Mouse (Mus musculus) limb, embryonic 12.5 days (tissue): ENCODE measurements at regions not wholly inside any gene's neighbourhood (a gene's known extent, or its start where the extent isn't known, plus 50 kb on each side); places are given as distances from the start of the nearest gene placed in this dataset.
"Not testable (repeated sequence)": the region's sequence is repeated elsewhere in the genome, so short reads cannot be mapped to it uniquely, and the experiment has no call there.

ENCODE experiments used
- ATAC-seq: fragments of 200-750 bp; cut with Nextera tagmentation; 2 replicates; pipeline ENCODE4 v1.8.0; 2017; ENCODE audit warnings: low read depth, moderate TSS enrichment; ENCODE audit not compliant: insufficient number of reproducible peaks, insufficient read depth, low FRiP score, low TSS enrichment
- H3K27ac ChIP-seq: fragments of 300-500 bp; sonication (generic); 2 replicates; pipeline ENCODE4 v1.5.1; 2016; ENCODE audit warnings: mild to moderate bottlenecking, moderate library complexity
- H3K27me3 ChIP-seq: fragments of 300-500 bp; sonication (generic); 2 replicates; pipeline ENCODE4 v1.6.1; 2016; ENCODE audit warnings: mild to moderate bottlenecking, moderate library complexity
- H3K36me3 ChIP-seq: fragments of 300-500 bp; sonication (generic); 2 replicates; pipeline ENCODE4 v1.6.1; 2016; ENCODE audit warnings: mild to moderate bottlenecking, moderate library complexity
- H3K4me1 ChIP-seq: fragments of 300-500 bp; sonication (generic); replicated peaks from 2 replicates; pipeline ENCODE4 v1.6.1; 2016
- H3K4me2 ChIP-seq: fragments of 300-500 bp; sonication (generic); 2 replicates; pipeline ENCODE4 v1.6.1; 2016; ENCODE audit warnings: mild to moderate bottlenecking, moderate library complexity
- H3K4me3 ChIP-seq: fragments of 300-500 bp; sonication (generic); replicated peaks from 2 replicates; pipeline ENCODE4 v1.5.1; 2016; ENCODE audit warnings: mild to moderate bottlenecking
- H3K9ac ChIP-seq: fragments of 300-500 bp; sonication (generic); replicated peaks from 2 replicates; pipeline ENCODE4 v1.6.1; 2016; ENCODE audit warnings: mild to moderate bottlenecking, moderate library complexity
- H3K9me3 ChIP-seq: fragments of 300-500 bp; sonication (generic); 2 replicates; pipeline ENCODE4 v1.6.1; 2016; ENCODE audit warnings: mild to moderate bottlenecking, moderate library complexity
- WGBS: fragments of 180-500 bp; shearing (Covaris S2); methylation state at CpG from one replicate; pipeline ENCODE4 v1.1.7; 2016; 5-methylcytosine and 5-hydroxymethylcytosine counted together

DNA sequence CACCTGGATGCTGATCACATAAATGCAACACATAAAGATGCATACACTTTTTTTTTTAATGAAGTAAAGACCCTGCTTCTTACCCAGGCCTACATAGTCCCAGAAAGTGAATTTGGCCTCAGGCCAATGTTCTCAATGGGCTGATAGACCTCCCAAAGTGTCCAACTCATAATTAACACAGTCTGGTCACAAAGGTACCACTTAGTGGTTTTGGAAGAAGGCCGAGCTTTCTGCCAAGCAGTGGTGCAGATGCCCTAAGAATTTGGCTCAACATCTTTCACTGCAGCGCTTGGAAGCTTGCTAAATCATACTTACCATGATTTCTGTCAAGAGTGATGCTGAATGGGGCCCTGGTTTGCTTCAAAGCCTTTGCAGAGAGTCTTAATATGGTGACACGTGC lies 706.4 kb upstream of the Rag2 start:
- H3K27ac ChIP-seq, result no peak overlapping the region
- H3K4me2 ChIP-seq, result no peak overlapping the region
- H3K36me3 ChIP-seq, result no peaks in the 10 kb centered on the region
- no peak for ATAC-seq
- H3K4me1 ChIP-seq, result no peaks in the 10 kb centered on the region
- no peak overlapping the region for H3K4me3 ChIP-seq
- 68% methylated on average over 3 of the region's 3 CpGs for WGBS
- H3K9ac ChIP-seq, result no peak overlapping the region
- H3K27me3 ChIP-seq, result no peaks in the 10 kb centered on the region
- no peaks in the 10 kb centered on the region for H3K9me3 ChIP-seq

DNA sequence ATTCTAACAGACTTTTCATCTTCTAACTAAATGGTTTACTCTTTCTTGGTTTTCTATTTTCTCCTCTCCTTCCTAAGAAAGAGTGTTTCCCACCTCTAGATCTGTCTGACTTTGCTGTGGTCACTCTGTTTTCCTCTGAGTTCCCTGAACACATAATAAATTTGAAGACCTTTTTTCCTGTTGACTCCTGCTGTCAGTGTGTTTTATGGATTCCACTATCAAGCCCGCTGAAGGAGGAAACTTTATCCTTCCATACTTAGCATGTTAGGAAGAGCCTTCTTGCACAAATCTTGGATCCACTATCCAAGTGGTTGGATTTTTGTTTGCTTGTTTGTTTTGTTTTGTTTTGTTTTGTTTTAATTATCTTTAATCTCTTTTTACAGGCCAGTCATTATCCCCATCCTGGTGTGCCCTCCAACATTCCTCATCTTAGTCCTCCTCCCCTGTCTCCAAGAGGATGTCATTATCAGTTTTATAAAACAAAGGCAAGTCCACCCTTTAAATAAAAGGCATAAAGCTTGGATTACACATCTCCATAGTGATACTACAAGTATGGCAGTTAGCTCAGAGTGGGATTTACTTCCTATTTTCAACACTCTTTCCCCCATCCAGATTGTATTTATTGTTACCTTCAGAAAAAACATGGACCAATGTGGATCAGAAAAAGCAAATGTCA lies 704.8 kb upstream of the Rag2 start:
- 74% methylated on average over 1 of the region's 1 CpGs for WGBS
- Histone ChIP-seq H3K27ac (no peak overlapping the region), H3K9ac (no peak overlapping the region), H3K27me3 (no peaks in the 10 kb centered on the region), H3K4me3 (no peak overlapping the region), H3K4me1 (no peaks in the 10 kb centered on the region), H3K9me3 (no peaks in the 10 kb centered on the region), H3K4me2 (no peak overlapping the region), H3K36me3 (no peaks in the 10 kb centered on the region)
- ATAC-seq, result no peak

DNA sequence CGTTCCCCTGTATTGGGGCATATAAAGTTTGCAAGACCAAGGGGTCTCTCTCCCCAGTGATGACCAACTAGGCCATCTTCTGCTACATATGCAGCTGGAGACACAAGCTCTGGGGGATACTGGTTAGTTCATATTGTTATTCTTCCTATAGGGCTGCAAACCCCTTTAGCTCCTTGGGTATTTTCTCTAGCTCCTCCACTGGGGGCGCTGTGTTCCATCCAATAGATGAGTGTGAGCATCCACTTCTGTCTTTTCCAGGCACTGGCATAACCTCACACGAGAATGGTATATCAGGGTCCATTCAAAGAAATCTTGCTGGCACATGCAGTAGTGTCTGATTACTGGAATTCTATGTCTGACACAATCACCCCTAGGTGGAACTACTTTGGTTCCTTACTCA lies 675.9 kb upstream of the Rag2 start:
- not testable (repeated sequence) for H3K4me3 ChIP-seq, H3K27me3 ChIP-seq, H3K27ac ChIP-seq, H3K36me3 ChIP-seq, H3K9me3 ChIP-seq, H3K4me2 ChIP-seq, H3K4me1 ChIP-seq, ATAC-seq, H3K9ac ChIP-seq
- WGBS, result 49% methylated on average over 3 of the region's 3 CpGs

DNA sequence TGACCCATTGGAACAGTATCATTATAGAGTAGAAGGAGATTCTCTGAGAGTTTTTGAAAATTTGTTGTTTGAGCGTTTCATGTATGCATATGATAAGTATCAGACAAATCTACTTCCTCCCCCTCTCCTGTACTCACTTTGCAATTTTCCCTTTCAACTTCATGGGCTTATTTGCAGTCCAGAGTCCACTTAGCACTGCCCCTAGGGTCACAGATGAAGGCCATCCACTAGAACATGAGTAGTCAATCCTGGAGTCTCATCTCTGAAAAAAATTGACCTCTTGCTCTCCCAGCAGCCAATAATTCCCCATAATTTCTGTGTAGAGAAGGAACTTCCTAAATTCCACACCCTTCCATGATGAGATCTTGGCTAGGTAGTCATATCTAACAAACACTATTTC lies 665.1 kb upstream of the Rag2 start:
- H3K27ac ChIP-seq, result no peak overlapping the region
- no peaks in the 10 kb centered on the region for H3K27me3 ChIP-seq
- ATAC-seq, result no peak
- H3K36me3 ChIP-seq, result no peaks in the 10 kb centered on the region
- H3K4me3 ChIP-seq, result no peak overlapping the region
- H3K4me1 ChIP-seq, result no peaks in the 10 kb centered on the region
- no peaks in the 10 kb centered on the region for H3K9me3 ChIP-seq
- 93% methylated on average over 1 of the region's 1 CpGs for WGBS
- no peak overlapping the region for H3K4me2 ChIP-seq
- no peak overlapping the region for H3K9ac ChIP-seq

DNA sequence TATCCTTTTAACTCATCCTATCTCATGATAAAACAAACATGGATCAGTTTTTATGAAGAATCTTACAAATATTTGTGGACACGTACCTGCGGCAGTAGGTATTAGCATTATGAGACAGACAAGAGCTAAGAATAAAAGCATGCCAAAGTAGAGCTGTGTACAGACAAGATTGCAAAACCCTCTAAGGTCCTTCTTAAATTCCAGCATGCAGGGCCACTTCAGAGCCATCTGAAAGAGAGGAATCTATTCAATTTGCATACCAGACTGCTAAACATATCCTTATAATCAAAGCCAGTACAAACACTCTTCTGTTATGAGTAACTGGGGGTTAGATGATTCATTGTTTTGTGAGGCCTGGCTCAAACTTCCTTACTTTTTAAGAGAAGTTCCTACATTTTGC lies 659.9 kb upstream of the Rag2 start:
- ATAC-seq, result no peak
- no peak overlapping the region for H3K27ac ChIP-seq
- H3K4me1 ChIP-seq, result no peaks in the 10 kb centered on the region
- H3K9me3 ChIP-seq, result no peaks in the 10 kb centered on the region
- H3K4me3 ChIP-seq, result no peak overlapping the region
- no peaks in the 10 kb centered on the region for H3K27me3 ChIP-seq
- no peaks in the 10 kb centered on the region for H3K36me3 ChIP-seq
- no peak overlapping the region for H3K4me2 ChIP-seq
- 91% methylated on average over 2 of the region's 2 CpGs for WGBS
- H3K9ac ChIP-seq, result no peak overlapping the region

DNA sequence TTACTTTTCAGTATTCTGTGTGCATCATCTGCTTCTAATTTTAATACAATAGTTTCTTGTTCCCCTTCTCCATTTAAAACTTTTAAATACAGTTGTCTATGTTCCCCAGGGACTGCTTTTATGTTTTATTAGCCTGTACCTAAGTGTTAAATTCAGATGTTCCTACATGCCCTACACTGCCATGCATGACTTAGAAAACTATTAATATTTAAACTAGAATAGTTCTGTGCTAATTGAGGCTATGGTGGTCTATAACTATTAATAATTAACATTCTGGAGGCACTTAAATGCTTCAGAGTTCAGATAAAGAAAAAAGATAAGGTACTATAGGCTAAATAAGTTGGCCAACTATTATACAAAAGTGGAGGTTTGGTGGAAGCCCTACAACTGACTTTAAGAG lies 647.3 kb upstream of the Rag2 start:
- no peak overlapping the region for H3K9ac ChIP-seq
- H3K36me3 ChIP-seq, result no peaks in the 10 kb centered on the region
- no peak overlapping the region for H3K4me3 ChIP-seq
- no peaks in the 10 kb centered on the region for H3K4me1 ChIP-seq
- no peak overlapping the region for H3K4me2 ChIP-seq
- no peak overlapping the region for H3K27ac ChIP-seq
- no peaks in the 10 kb centered on the region for H3K9me3 ChIP-seq
- H3K27me3 ChIP-seq, result no peaks in the 10 kb centered on the region
- no peak for ATAC-seq

DNA sequence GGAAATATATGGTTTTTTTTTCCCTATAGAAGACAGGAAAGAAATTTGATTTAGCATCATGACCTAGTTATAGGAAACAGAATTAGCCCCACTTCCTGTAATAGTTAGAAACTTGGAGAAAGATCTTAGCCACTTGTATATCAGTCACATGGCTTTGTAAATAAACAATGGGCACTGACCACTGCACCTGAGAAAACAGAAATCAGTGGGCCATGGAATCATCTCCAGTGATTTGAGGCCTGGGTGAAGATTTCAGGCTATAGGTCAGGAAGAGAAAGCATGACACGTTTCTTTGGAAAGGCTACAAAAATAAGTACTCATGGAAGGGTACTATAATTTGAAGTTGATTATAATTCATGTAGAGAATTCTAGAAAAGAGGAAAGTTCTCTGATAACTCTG lies 642.2 kb upstream of the Rag2 start:
- Histone ChIP-seq H3K27ac (no peak overlapping the region), H3K4me2 (no peak overlapping the region), H3K4me1 (no peaks in the 10 kb centered on the region), H3K27me3 (no peaks in the 10 kb centered on the region), H3K4me3 (no peak overlapping the region), H3K9me3 (no peaks in the 10 kb centered on the region), H3K36me3 (no peaks in the 10 kb centered on the region), H3K9ac (no peak overlapping the region)
- WGBS, result 79% methylated on average over 1 of the region's 1 CpGs
- no peak for ATAC-seq

DNA sequence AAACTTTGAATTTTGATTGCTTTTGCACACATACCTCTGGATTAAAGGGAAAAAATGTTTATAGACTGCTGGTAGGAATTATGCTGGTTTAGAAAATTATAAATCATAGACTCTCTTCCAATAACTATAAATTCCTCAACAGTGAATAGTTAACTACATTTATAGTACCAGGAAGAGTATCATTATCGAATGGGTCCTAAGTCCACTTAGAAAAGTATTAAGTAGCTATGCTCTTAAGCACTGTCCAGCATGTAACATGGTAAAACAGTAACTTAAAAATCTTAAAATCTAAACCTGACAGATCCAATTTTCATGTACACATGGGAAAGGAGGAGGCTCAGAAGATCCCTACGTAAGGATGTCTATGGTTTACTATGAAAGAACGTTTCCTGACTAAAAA lies 609.2 kb upstream of the Rag2 start:
- Histone ChIP-seq H3K4me1 (no peaks in the 10 kb centered on the region), H3K27ac (no peak overlapping the region), H3K36me3 (no peaks in the 10 kb centered on the region), H3K27me3 (no peaks in the 10 kb centered on the region), H3K9ac (no peak overlapping the region), H3K4me2 (no peak overlapping the region), H3K9me3 (no peaks in the 10 kb centered on the region), H3K4me3 (no peak overlapping the region)
- WGBS, result 82% methylated on average over 3 of the region's 3 CpGs
- ATAC-seq, result no peak

DNA sequence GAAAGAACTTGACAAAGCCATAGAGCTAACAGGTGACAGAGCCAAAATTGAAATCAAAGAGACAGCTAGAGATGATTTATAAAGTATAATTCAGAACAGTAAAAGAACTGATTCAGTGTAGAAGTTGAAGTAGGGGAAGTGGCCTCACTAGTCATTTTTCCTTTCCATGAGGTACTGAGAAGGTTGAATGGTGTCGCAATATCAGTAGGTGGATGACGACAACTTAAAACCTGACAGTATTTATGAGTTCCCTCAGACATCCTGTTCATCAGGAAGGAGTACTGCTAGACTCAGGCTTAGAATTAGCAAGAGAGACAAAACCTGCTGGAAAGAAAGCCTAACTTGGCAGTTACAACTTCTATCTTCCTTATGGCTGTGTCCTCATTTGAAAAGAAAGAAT lies 605.1 kb upstream of the Rag2 start:
- H3K27ac ChIP-seq, result no peak overlapping the region
- no peaks in the 10 kb centered on the region for H3K9me3 ChIP-seq
- no peaks in the 10 kb centered on the region for H3K4me1 ChIP-seq
- no peak overlapping the region for H3K4me2 ChIP-seq
- no peak for ATAC-seq
- H3K9ac ChIP-seq, result no peak overlapping the region
- H3K36me3 ChIP-seq, result no peaks in the 10 kb centered on the region
- 84% methylated on average over 2 of the region's 2 CpGs for WGBS
- no peaks in the 10 kb centered on the region for H3K27me3 ChIP-seq
- no peak overlapping the region for H3K4me3 ChIP-seq

DNA sequence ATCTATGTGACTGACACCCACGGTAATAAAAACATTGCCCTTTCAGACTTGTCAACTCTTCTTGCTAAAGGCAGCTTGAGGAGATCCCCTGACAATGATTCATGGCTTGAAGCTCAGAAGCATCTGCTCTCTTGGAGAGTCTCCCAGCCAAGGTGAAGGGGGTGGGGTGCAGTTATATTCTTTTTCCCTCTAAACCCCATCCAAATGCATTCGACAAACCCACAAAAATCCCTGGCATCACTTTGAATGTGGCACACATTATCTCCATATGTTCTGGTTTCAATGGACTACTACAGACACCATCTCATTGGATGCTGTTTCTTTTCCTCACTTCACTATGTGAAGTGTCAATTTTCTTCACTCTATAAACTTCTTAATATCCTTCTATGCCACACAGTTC lies 603.0 kb upstream of the Rag2 start:
- Histone ChIP-seq H3K27ac (no peak overlapping the region), H3K4me3 (no peak overlapping the region), H3K9ac (no peak overlapping the region), H3K9me3 (no peaks in the 10 kb centered on the region), H3K36me3 (no peaks in the 10 kb centered on the region), H3K4me1 (no peaks in the 10 kb centered on the region), H3K4me2 (no peak overlapping the region), H3K27me3 (no peaks in the 10 kb centered on the region)
- no peak for ATAC-seq
- 66% methylated on average over 2 of the region's 2 CpGs for WGBS

DNA sequence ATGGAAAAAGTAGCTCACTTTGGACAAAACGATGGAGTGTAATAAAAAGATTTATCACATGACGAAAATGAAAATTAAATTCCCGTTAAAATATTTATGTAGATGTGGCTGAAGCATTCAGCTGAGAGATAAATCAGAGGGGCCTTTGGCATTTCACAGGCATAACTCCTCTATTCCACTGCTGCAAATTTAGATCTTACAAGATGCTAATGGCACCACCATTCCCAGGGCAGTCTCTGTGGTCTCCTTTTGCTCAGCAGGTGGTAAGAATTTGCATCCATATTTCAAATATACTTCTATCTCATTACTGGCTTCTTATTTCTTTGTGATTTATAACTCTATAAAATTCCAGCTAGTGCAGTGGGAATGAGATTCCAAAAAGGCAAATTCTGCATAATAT lies 581.5 kb upstream of the Rag2 start:
- no peak for ATAC-seq
- H3K36me3 ChIP-seq, result no peaks in the 10 kb centered on the region
- no peak overlapping the region for H3K4me2 ChIP-seq
- H3K9ac ChIP-seq, result no peak overlapping the region
- no peaks in the 10 kb centered on the region for H3K4me1 ChIP-seq
- no peak overlapping the region for H3K4me3 ChIP-seq
- WGBS, result 81% methylated on average over 3 of the region's 3 CpGs
- H3K9me3 ChIP-seq, result no peaks in the 10 kb centered on the region
- no peak overlapping the region for H3K27ac ChIP-seq
- no peaks in the 10 kb centered on the region for H3K27me3 ChIP-seq

DNA sequence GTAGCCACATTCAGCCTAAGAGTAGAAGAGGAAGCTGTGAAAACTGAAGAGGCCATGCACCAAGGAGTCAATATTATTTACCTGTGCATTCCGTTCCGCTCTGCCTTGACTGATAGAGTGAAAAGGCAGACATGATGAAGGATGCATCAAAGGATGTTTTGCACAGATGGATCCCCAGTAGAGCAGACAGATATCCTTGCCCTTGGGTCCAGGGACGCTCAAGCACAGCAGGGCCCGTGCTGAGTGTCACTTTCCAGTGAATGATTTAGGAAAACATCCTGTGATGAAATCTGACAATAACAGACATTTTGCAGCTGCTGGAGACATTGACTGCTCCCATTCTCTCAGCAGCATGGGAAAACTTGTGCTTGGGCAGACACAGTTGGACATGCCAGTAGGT lies 561.6 kb upstream of the Rag2 start:
- Histone ChIP-seq H3K4me2 (no peak overlapping the region), H3K9me3 (no peaks in the 10 kb centered on the region), H3K27me3 (no peaks in the 10 kb centered on the region), H3K36me3 (no peaks in the 10 kb centered on the region), H3K4me3 (no peak overlapping the region), H3K9ac (no peak overlapping the region), H3K4me1 (no peaks in the 10 kb centered on the region), H3K27ac (no peak overlapping the region)
- no peak for ATAC-seq
- 86% methylated on average over 4 of the region's 4 CpGs for WGBS
